Mouse (Mus musculus): ENCODE data around the gene Als2. TPM values are rescaled to one million over a fixed set of nuclear protein-coding genes. Genes with fewer than 3 reads are reported as not detected.

Als2 gene
- total and polyA plus RNA-seq, 3 experiments = 13.4 to 41.0 (median 25.0) TPM

DNA sequence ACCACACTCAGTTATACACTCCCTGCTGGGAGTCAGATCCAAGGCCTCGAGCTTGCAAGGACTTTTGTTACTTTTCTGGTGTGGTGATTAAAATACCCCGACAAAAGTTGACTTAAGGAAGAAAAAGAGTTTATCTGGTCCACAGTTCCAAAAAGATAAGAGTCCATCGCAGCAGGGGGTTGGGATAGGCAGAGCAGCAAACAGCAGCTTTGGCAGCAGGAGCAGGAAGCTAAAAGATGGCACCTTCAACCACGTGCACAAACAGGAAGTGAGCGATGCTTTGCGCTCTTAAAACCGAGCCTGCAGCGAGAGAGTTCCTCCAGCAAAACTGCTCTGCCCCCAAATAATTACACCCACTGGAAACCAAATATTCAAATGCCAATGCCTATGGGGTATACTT is 31.9 kb upstream of the Als2 start:
- Histone ChIP-seq H3K4me1 (ENCODE audit: control insufficient read depth in 1 of 2, insufficient read depth in 2 of 2) (peaks cover 3 to 11% of the 10 kb centered on the region in 2 experiments), H3K36me3 (replicated peaks in 1 of 2; ENCODE audit: control insufficient read depth in 1 of 2, insufficient read depth in 1 of 2, low read length in 1 of 2) (no peaks in the 10 kb centered on the region), H3K4me2 (ENCODE audit: insufficient read depth, low read depth, poor library complexity, severe bottlenecking) (no peak overlapping the region), H3K4me3 (replicated peaks in 1 of 3; ENCODE audit: low read depth in 2 of 3, low read length in 2 of 3, poor library complexity in 1 of 3) (no peak overlapping the region), H3K27ac (ENCODE audit: insufficient read depth, low read depth) (no peak overlapping the region), H3K27me3 (replicated peaks) (no peaks in the 10 kb centered on the region), H3K9ac (ENCODE audit: insufficient read depth, low read depth) (no peak overlapping the region), H3K9me3 (replicated peaks; ENCODE audit: low read length) (no peaks in the 10 kb centered on the region), H3K79me2 (replicated peaks; ENCODE audit: control insufficient read depth, extremely low read depth, insufficient read depth, poor library complexity, severe bottlenecking) (no peaks in the 10 kb centered on the region)
- peak; percentile 14 for DNase-seq (ENCODE audit: extremely low read depth)
- in situ Hi-C loops (cut with MboI; ENCODE audit: low pct_ligation_motif_present, low pct_unique_long_range_greater_than_20kb, low sequenced_read_pairs) = no loop called here
- TF ChIP-seq POLR2A (IDR thresholded peaks at IDR 0.05; ENCODE audit: low read depth, low read length) (no peak), JUND (conservative IDR thresholded peaks at IDR 0.05; ENCODE audit: low read depth, low read length) (no peak), MAX (IDR thresholded peaks at IDR 0.05; ENCODE audit: low read length) (no peak), MAFK (IDR thresholded peaks at IDR 0.05; ENCODE audit: insufficient replicate concordance, low read length) (no peak), IRF4 (IDR thresholded peaks at IDR 0.05; ENCODE audit: low read depth, low read length) (no peak), ELF1 (IDR thresholded peaks at IDR 0.05; ENCODE audit: low read depth, low read length) (no peak), ZC3H11A (IDR thresholded peaks at IDR 0.05; ENCODE audit: low read depth, low read length) (no peak), CTCF (conservative IDR thresholded peaks at IDR 0.05 in 1 of 2, IDR thresholded peaks at IDR 0.05 in 1 of 2; ENCODE audit: low read depth in 2 of 2, low read length in 2 of 2) (no peak), CHD1 (IDR thresholded peaks at IDR 0.05; ENCODE audit: low read depth, low read length) (no peak), CHD2 (IDR thresholded peaks at IDR 0.05; ENCODE audit: low read length) (no peak), EP300 (IDR thresholded peaks at IDR 0.05; ENCODE audit: low read length) (no peak), KAT2A (IDR thresholded peaks at IDR 0.05; ENCODE audit: insufficient replicate concordance, low read length) (no peak), NRF1 (IDR thresholded peaks at IDR 0.05; ENCODE audit: low read depth, low read length) (no peak), MYC (IDR thresholded peaks at IDR 0.05; ENCODE audit: low read depth, low read length) (no peak), PAX5 (IDR thresholded peaks at IDR 0.05; ENCODE audit: low read length) (no peak)
- dilution Hi-C loops (cut with MboI; ENCODE audit: extremely low pct_ligation_motif_present, extremely low pct_unique_long_range_greater_than_20kb, low sequenced_read_pairs) = no loop called here

DNA sequence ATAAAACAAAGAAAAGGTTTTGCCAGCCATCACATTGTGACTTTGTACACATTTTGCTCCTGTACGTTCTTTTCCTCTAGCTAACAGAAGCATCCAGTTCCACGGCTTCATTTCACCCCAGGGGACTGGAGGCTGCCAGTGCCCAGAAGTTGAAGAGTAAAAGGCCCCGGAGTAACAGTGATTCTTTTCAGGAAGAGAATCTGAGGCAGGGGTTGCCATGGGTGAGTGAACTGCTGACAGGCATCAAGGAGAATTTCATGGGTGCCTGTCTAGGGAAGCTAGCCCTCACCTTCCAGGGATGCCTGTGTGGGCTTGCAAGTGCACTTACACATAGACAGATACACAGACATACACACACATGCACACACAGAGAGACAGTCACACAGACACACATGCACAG is 20.7 kb upstream of the Als2 start:
- TF ChIP-seq JUN (IDR thresholded peaks at IDR 0.05; ENCODE audit: insufficient read depth, low read depth, low read length) (no peak), MAX (IDR thresholded peaks at IDR 0.05; ENCODE audit: low read length) (no peak), KAT2A (IDR thresholded peaks at IDR 0.05; ENCODE audit: insufficient replicate concordance, low read length) (no peak), BHLHE40 (IDR thresholded peaks at IDR 0.05; ENCODE audit: low read depth, low read length) (no peak), MYC (IDR thresholded peaks at IDR 0.05; ENCODE audit: low read depth, low read length) (no peak), NELFE (IDR thresholded peaks at IDR 0.05; ENCODE audit: low read depth, low read length) (no peak), POLR2AphosphoS2 (IDR thresholded peaks at IDR 0.05; ENCODE audit: low read depth, low read length) (no peak), CHD1 (IDR thresholded peaks at IDR 0.05; ENCODE audit: low read depth, low read length) (no peak), ZKSCAN1 (IDR thresholded peaks at IDR 0.05; ENCODE audit: borderline replicate concordance, low read depth, low read length) (no peak), E2F4 (IDR thresholded peaks at IDR 0.05; ENCODE audit: insufficient replicate concordance, low read depth, low read length) (no peak), JUND (conservative IDR thresholded peaks at IDR 0.05; ENCODE audit: low read depth, low read length) (no peak), PAX5 (IDR thresholded peaks at IDR 0.05; ENCODE audit: low read length) (no peak), ELF1 (IDR thresholded peaks at IDR 0.05; ENCODE audit: low read depth, low read length) (no peak), ZNF384 (IDR thresholded peaks at IDR 0.05; ENCODE audit: low read depth, low read length) (no peak), HCFC1 (IDR thresholded peaks at IDR 0.05; ENCODE audit: low read depth, low read length) (no peak), SIN3A (IDR thresholded peaks at IDR 0.05; ENCODE audit: low read length) (no peak), MAFK (IDR thresholded peaks at IDR 0.05; ENCODE audit: insufficient replicate concordance, low read length) (no peak), IRF4 (IDR thresholded peaks at IDR 0.05; ENCODE audit: low read depth, low read length) (no peak), UBTF (IDR thresholded peaks at IDR 0.05; ENCODE audit: low read depth, low read length) (no peak), USF1 (IDR thresholded peaks at IDR 0.05; ENCODE audit: low read depth, low read length) (no peak)
- Histone ChIP-seq H3K9ac (ENCODE audit: insufficient read depth, low read depth) (no peak overlapping the region), H3K79me2 (replicated peaks; ENCODE audit: control insufficient read depth, extremely low read depth, insufficient read depth, poor library complexity, severe bottlenecking) (no peaks in the 10 kb centered on the region), H3K36me3 (replicated peaks in 1 of 2; ENCODE audit: control insufficient read depth in 1 of 2, insufficient read depth in 1 of 2, low read length in 1 of 2) (no peaks in the 10 kb centered on the region), H3K4me2 (ENCODE audit: insufficient read depth, low read depth, poor library complexity, severe bottlenecking) (no peak overlapping the region), H3K4me1 (ENCODE audit: control insufficient read depth in 1 of 2, insufficient read depth in 2 of 2) (no peaks in the 10 kb centered on the region; a peak in 1 of 4 replicates), H3K27ac (ENCODE audit: insufficient read depth, low read depth) (no peak overlapping the region), H3K4me3 (replicated peaks in 1 of 3; ENCODE audit: low read depth in 2 of 3, low read length in 2 of 3, poor library complexity in 1 of 3) (no peak overlapping the region), H3K27me3 (replicated peaks) (no peaks in the 10 kb centered on the region), H3K9me3 (replicated peaks; ENCODE audit: low read length) (no peaks in the 10 kb centered on the region)
- dilution Hi-C loops (cut with MboI; ENCODE audit: extremely low pct_ligation_motif_present, extremely low pct_unique_long_range_greater_than_20kb, low sequenced_read_pairs) (no loop called here), in situ Hi-C loops (cut with MboI; ENCODE audit: low pct_ligation_motif_present, low pct_unique_long_range_greater_than_20kb, low sequenced_read_pairs) (no loop called here)
- DNase-seq (ENCODE audit: extremely low read depth) = no peak
